Mouse (Mus musculus): ENCODE data around the gene Cd6. TPM values are rescaled to one million over a fixed set of nuclear protein-coding genes. Genes with fewer than 3 reads are reported as not detected.
A peak's percentile ranks its signal among the peaks of the same experiment; 100 is the strongest.

Gene Cd6
- polyA plus RNA-seq, 1 experiment from 2014 or later: 0.09 TPM

DNA sequence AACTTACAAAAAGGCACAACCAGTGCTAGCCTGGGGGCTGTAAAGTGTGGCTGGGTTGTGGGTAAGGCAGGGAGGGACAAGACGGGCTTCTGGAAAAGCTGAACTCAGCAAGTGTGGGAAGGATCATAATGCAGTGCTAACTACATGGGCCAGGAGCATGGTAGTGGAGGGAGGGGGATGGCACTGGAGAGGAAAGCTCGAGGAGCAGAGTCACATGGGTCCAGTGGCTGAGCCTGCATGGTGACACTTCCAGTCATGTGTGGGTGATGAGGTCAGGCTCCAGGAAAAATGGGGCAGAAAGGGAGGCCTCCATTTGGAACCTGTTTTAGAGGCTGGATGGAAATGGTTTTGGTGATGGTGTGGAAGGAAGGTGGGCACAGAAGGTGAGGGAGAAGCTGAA lies 26.7 kb upstream of the Cd6 start:
- H3K27ac ChIP-seq (replicated peaks): no peak overlapping the region
- WGBS: 42% methylated on average over 2 of the region's 2 CpGs
- no peaks in the 10 kb centered on the region for H3K4me1 ChIP-seq
- peaks cover 52% of the 10 kb centered on the region for H3K36me3 ChIP-seq
- no peak overlapping the region for H3K4me2 ChIP-seq
- no peak overlapping the region for H3K4me3 ChIP-seq
- H3K9me3 ChIP-seq: no peaks in the 10 kb centered on the region
- H3K9ac ChIP-seq: no peak overlapping the region
- no peaks in the 10 kb centered on the region for H3K27me3 ChIP-seq (replicated peaks)
- ATAC-seq (ENCODE audit: extremely low read depth, insufficient number of reproducible peaks, low FRiP score, low TSS enrichment): peak; percentile 20; the same call in 1 of the 2 replicates

DNA sequence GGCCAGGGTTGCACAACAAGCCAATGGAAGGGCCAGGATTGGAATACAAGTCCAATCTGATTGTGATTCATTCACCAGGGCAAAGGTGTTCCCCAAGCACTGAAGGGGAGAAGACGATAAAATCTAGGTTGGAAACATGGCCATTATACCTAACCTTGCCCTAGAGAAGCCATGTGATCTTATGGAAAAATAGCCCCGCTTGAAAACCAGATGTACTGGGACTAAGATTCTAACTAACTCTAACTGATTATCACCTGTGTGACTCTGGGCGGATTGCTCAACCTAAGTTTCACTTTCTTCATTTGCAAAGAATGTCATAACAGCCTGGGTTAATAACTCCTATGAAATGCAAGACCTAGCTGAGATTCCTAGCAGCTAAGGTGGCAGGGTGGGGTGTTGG lies 25.6 kb upstream of the Cd6 start:
- Histone ChIP-seq H3K27ac (replicated peaks) (no peak overlapping the region), H3K9me3 (no peaks in the 10 kb centered on the region), H3K4me3 (no peak overlapping the region), H3K9ac (no peak overlapping the region), H3K4me2 (no peak overlapping the region), H3K36me3 (peaks cover 41% of the 10 kb centered on the region), H3K27me3 (replicated peaks) (no peaks in the 10 kb centered on the region), H3K4me1 (no peaks in the 10 kb centered on the region)
- no peak for ATAC-seq (ENCODE audit: extremely low read depth, insufficient number of reproducible peaks, low FRiP score, low TSS enrichment)
- WGBS: 77% methylated on average over 3 of the region's 3 CpGs

DNA sequence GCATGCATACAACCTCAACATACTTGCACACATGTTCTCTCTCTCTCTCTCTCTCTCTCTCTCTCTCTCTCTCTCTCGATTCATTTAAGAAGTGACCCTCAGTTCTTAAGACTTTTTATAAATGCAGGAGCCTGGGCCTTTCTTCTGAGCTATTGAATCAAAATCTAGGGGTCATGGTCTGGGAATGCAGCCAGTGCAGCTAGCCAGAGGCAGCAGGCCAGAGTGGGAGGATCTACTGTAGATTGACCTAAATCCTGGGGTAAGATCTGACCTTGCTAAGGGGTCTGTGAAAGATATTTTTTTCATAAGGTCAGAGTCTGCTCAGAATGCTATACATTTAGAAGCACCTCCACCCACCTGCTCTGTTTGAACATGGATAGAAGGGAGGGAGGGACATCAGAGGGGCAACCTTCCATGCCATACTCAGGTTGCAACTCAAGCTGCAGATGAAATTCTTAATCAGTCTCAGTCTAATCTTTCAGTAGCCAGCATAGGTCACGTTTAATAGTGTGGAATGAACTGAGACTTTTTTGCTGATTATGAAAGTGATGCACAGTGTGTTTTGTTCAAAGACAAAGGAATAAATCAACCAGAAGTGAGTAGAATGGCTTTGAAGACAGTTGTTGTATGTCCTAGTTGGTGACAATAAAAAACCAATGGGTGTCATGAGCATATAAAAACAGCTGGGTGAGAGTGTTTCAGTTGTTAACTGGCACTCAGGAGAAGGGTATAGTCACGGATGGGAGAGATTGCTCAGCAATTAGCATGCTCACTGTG lies 17.6 kb upstream of the Cd6 start:
- no peaks in the 10 kb centered on the region for H3K9me3 ChIP-seq
- no peak overlapping the region for H3K27ac ChIP-seq (replicated peaks)
- peaks cover 12% of the 10 kb centered on the region for H3K4me1 ChIP-seq
- no peak overlapping the region; the same call in 1 of the 2 replicates for H3K9ac ChIP-seq
- H3K36me3 ChIP-seq: no peaks in the 10 kb centered on the region
- 38% methylated on average over 3 of the region's 3 CpGs for WGBS
- no peak for ATAC-seq (ENCODE audit: extremely low read depth, insufficient number of reproducible peaks, low FRiP score, low TSS enrichment)
- H3K27me3 ChIP-seq (replicated peaks): peaks cover 11% of the 10 kb centered on the region; the same call in 1 of the 2 replicates
- H3K4me3 ChIP-seq: no peak overlapping the region
- H3K4me2 ChIP-seq: no peak overlapping the region

DNA sequence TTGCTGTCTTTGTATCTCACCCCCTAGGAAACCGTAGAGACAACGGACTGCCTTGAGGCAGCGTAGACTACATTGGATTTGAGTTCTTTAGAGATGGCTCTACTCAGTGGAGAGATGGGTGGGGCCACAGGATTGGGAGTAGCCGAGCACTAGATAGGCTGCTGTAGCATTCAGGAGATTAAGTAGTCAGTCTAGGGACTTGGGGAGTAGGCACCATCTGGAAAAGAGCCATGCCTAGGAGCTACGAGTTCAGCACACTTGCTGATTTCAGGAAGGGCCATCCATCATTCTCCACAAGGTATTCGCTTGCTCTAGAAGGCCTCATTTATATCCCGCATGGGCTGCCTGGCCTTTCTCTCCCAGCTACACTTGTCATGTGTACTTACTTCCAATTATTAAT lies 16.3 kb upstream of the Cd6 start:
- Histone ChIP-seq H3K4me3 (no peak overlapping the region), H3K27me3 (replicated peaks) (peaks cover 11% of the 10 kb centered on the region; the same call in 1 of the 2 replicates), H3K9ac (no peak overlapping the region), H3K36me3 (no peaks in the 10 kb centered on the region), H3K9me3 (no peaks in the 10 kb centered on the region), H3K4me1 (peaks cover 16% of the 10 kb centered on the region), H3K27ac (replicated peaks) (no peak overlapping the region), H3K4me2 (no peak overlapping the region)
- 64% methylated on average over 7 of the region's 7 CpGs for WGBS
- ATAC-seq (ENCODE audit: extremely low read depth, insufficient number of reproducible peaks, low FRiP score, low TSS enrichment): no peak

DNA sequence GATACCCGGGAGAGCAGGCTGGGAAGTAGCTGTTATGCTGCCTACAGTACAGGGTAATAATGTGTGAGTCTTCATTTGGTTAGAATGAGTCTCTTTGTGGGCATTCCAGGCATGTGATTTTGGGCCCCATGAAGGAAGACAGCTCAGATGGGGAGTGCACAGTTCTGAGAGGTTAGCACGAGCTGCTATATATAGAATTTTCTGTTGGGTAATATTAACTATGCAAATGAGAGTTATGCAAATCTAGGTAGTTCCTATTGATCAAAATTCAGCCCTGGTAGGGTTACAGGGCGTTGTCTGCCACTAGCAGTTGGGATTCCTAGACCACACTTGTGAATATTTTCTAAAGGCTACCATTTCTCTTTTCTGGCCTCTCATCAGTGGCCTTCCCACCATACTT lies 15.6 kb upstream of the Cd6 start:
- Histone ChIP-seq H3K36me3 (no peaks in the 10 kb centered on the region), H3K4me1 (peaks cover 16% of the 10 kb centered on the region), H3K9me3 (no peaks in the 10 kb centered on the region), H3K4me2 (no peak overlapping the region), H3K27ac (replicated peaks) (no peak overlapping the region), H3K27me3 (replicated peaks) (peaks cover 11% of the 10 kb centered on the region; the same call in 1 of the 2 replicates), H3K9ac (no peak overlapping the region), H3K4me3 (no peak overlapping the region)
- WGBS: 73% methylated on average over 3 of the region's 3 CpGs
- no peak for ATAC-seq (ENCODE audit: extremely low read depth, insufficient number of reproducible peaks, low FRiP score, low TSS enrichment)

DNA sequence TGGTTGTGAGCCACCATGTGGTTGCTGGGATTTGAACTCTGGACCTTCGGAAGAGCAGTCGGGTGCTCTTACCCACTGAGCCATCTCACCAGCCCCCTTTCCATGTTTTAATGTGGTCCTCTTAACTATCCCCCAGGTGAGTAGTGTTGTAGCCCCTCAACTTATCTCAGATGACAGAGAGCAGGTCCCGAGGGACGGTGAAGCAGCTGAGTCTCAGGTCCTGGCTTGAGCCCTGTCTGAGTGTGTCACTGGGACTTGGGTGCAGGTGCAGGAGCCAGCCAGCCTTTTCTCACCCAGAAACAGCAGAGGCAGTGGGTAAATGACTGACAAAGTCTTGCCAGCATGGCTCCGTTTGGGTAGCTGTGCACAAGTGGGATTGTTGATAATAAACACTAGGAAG lies 14.3 kb upstream of the Cd6 start:
- Histone ChIP-seq H3K4me3 (no peak overlapping the region), H3K36me3 (no peaks in the 10 kb centered on the region), H3K9me3 (no peaks in the 10 kb centered on the region), H3K9ac (no peak overlapping the region), H3K4me2 (no peak overlapping the region), H3K27ac (replicated peaks) (no peak overlapping the region), H3K27me3 (replicated peaks) (peaks cover 11% of the 10 kb centered on the region; the same call in 1 of the 2 replicates), H3K4me1 (peaks cover 16% of the 10 kb centered on the region)
- 76% methylated on average over 5 of the region's 5 CpGs for WGBS
- ATAC-seq (ENCODE audit: extremely low read depth, insufficient number of reproducible peaks, low FRiP score, low TSS enrichment): no peak

DNA sequence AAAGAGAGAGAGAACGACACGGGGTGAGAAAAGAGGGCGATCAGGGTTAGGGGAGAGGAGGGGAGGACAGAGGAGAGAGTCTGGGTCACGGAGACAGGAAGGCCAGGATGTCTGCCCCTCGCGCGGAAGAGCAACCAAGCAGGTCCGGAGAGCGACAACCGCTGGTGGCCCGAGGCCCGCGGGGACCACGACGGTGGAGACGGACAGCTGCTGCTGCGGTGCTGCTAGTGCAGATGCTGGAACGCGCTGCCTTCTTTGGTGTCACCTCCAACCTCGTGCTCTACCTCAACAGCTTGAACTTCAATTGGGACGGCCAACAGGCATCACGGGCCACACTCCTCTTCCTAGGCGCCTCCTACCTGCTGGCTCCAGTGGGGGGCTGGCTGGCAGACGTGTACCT lies 13.1 kb upstream of the Cd6 start:
- peaks cover 16% of the 10 kb centered on the region for H3K4me1 ChIP-seq
- WGBS: 38% methylated on average over 24 of the region's 24 CpGs
- H3K27me3 ChIP-seq (replicated peaks): peaks cover 11% of the 10 kb centered on the region; the same call in 1 of the 2 replicates
- no peaks in the 10 kb centered on the region for H3K36me3 ChIP-seq
- no peak overlapping the region for H3K9ac ChIP-seq
- no peaks in the 10 kb centered on the region for H3K9me3 ChIP-seq
- peak overlapping the region; percentile 22; the same call in 1 of the 2 replicates for H3K4me3 ChIP-seq
- peak overlapping the region; percentile 40 for H3K4me2 ChIP-seq
- no peak overlapping the region for H3K27ac ChIP-seq (replicated peaks)
- ATAC-seq (ENCODE audit: extremely low read depth, insufficient number of reproducible peaks, low FRiP score, low TSS enrichment): no peak

DNA sequence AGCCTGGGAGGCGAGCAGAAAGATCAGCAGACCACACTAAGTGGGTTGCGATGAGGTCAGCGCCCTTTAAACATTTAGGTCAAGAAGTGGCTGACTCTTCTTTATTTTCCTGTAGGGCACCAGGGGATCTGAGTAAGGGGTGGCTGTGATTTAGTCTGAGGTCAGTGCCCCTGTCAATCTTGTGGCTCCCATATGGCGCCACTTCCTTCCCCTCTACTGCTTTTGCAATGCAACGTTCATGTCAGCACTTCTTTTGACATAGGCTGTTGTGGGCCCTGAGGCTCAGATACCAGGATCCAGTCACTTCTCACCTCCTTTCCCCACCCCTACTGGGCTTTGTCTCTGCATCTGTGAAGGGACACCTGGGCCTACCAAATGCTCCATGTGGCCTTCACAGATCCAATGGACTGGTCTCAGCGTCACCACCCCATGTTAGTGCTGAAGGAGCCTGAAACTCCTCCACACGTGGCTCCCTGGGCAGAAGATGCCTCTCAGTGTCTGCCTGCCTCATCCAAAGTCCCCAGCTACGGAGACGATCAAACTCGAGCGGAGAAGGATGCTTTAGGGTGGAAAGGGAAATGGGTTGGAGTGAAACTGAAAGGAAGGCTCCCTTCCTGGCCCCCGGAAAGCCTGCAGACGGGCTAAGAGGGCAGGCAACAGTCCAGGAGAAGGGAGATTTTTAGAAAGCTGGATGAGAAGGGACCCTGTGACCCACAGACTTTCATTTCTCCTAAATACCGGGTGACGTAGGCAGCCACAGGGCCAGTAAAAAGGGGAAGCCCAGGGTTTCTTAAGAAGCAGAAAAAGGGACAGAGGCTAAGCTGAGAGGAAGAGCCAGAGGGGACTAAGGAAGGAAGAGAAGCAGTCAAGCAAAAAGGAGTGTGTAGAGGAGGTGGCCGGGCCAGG lies 12.1 kb upstream of the Cd6 start:
- Histone ChIP-seq H3K9me3 (no peaks in the 10 kb centered on the region), H3K4me2 (peak overlapping the region; percentile 40; the same call in 1 of the 2 replicates), H3K9ac (0 out of 2 replicates have a peak overlapping the region, but pooled peaks have one; percentile 28), H3K4me1 (peaks cover 15% of the 10 kb centered on the region), H3K36me3 (no peaks in the 10 kb centered on the region), H3K27me3 (replicated peaks) (peaks cover 11% of the 10 kb centered on the region; the same call in 1 of the 2 replicates), H3K4me3 (no peak overlapping the region), H3K27ac (replicated peaks) (no peak overlapping the region)
- WGBS: 45% methylated on average over 16 of the region's 16 CpGs
- no peak for ATAC-seq (ENCODE audit: extremely low read depth, insufficient number of reproducible peaks, low FRiP score, low TSS enrichment)

DNA sequence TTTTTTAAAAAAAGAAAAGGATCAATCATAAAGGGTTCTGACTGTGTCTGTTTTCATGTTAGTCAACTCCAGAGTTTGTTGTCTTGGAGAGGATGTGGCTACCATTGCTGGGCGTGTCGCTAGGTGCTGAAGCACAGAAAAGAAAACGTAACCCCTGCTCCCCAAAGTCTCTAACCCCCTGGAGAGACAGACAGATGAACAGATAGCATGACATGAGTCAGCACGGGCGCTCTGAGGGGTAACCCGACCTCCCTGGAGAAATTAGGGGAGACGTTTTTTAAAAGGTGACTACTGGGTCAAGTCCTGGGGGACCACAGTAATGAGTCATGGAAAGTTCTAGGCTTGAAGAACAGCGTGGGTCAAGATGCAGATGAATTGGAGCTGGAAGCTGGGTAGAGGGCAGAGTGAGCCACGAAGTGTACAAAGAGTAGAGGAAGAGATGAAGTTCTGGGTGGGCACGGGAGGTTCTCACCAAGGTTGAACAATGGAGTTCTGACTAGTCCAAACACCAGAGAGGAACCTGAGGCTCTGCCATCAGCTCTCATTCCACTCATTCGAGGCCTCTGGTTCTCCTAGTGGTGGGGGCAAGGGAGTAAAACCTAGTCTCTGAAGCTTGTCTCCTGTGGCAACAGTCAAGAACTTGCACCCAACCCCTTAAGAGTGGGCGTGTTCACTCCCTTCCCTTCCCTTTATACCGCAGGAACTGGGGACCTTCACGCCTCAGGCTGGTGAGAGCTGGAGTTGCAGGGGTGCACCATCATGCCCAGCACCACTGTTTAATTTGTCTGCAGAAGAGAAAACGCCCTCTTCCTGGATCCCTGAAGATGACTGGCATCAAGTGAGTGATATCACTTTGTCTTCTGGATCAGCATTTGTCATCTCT lies 9.4 kb upstream of the Cd6 start, which contains the start of gene Slc15a3:
Gene Slc15a3, plus strand, starts transcription at position 718 of the 883 bp plus-strand sequence.
- ATAC-seq (ENCODE audit: extremely low read depth, insufficient number of reproducible peaks, low FRiP score, low TSS enrichment): no peak

DNA sequence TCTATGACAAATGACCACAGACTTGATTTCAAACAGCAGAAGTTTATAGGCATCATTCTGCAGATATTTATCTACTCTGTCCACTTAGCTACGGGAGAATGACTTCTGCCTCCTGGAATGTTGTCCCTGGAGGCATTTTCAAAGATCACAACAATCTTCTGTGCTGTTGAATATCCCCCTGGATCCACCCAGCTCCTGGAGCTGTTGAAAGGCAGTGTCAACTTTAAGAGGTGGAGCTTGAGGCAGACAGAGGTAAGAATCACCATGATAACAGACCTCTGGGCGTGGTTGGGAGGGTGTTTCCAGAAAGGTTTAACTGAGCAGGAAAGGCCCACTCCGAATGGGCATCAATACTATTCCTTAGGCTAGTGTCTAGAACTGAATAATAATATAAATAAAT lies 5.8 kb upstream of the Cd6 start:
- Histone ChIP-seq H3K9ac (no peak overlapping the region), H3K4me3 (no peak overlapping the region), H3K27ac (replicated peaks) (no peak overlapping the region), H3K9me3 (no peaks in the 10 kb centered on the region), H3K27me3 (replicated peaks) (no peaks in the 10 kb centered on the region), H3K4me2 (no peak overlapping the region), H3K4me1 (peaks cover 8% of the 10 kb centered on the region), H3K36me3 (no peaks in the 10 kb centered on the region)
- ATAC-seq (ENCODE audit: extremely low read depth, insufficient number of reproducible peaks, low FRiP score, low TSS enrichment): no peak
- WGBS: 31% methylated on average over 3 of the region's 3 CpGs

More for the DNA sequence above, 9.4 kb upstream of the Cd6 start, which contains the start of gene Slc15a3:
- Histone ChIP-seq H3K27me3 (replicated peaks) (peaks cover 11% of the 10 kb centered on the region; the same call in 1 of the 2 replicates), H3K4me3 (no peak within 1 kb of the TSS), H3K27ac (replicated peaks) (no peak within 1 kb of the TSS), H3K9ac (no peak within 1 kb of the TSS), H3K4me1 (peaks cover 12% of the 10 kb centered on the region; the same call in 1 of the 2 replicates), H3K4me2 (no peak within 1 kb of the TSS), H3K36me3 (no peaks in the 10 kb centered on the region), H3K9me3 (no peaks in the 10 kb centered on the region)
- WGBS: 71% methylated on average over 15 of the region's 15 CpGs
